Mouse (Mus musculus) embryonic facial prominence, embryonic 10.5 days (tissue): ENCODE data around the gene Rab9. TPM values are rescaled to one million over a fixed set of nuclear protein-coding genes. Genes with fewer than 3 reads are reported as not detected.

Experiments used
- DNase-seq: peaks from one replicate; pipeline ENCODE4 v3.0.0-alpha.2; 2017; ENCODE audit warnings: low spot score
- H3K27ac ChIP-seq: fragments of 300-500 bp; sonication (generic); replicated peaks from 2 replicates; pipeline ENCODE4 v1.5.1; 2016; ENCODE audit warnings: mild to moderate bottlenecking
- H3K27me3 ChIP-seq: fragments of 300-500 bp; sonication (generic); replicated peaks from 2 replicates; pipeline ENCODE4 v1.6.1; 2016; ENCODE audit warnings: low read depth, mild to moderate bottlenecking; ENCODE audit not compliant: poor library complexity, severe bottlenecking
- H3K36me3 ChIP-seq: fragments of 300-500 bp; sonication (generic); replicated peaks from 2 replicates; pipeline ENCODE4 v1.6.1; 2016; ENCODE audit warnings: mild to moderate bottlenecking, moderate library complexity
- H3K4me1 ChIP-seq: fragments of 300-500 bp; sonication (generic); 2 replicates; pipeline ENCODE4 v1.6.1; 2016
- H3K4me3 ChIP-seq: fragments of 300-500 bp; sonication (generic); 2 replicates; pipeline ENCODE4 v1.5.1; 2016; ENCODE audit warnings: mild to moderate bottlenecking, moderate library complexity
- H3K9me3 ChIP-seq: fragments of 300-500 bp; sonication (generic); 2 replicates; pipeline ENCODE4 v1.6.1; 2016; ENCODE audit warnings: mild to moderate bottlenecking
- WGBS: fragments of 180-500 bp; shearing (Covaris S2); methylation state at CpG from one replicate; pipeline ENCODE4 v1.1.7; 2016; 5-methylcytosine and 5-hydroxymethylcytosine counted together
- polyA plus RNA-seq: library from polyadenylated mRNA; unstranded; fragments of >200 nt; fragmentation: Nextera tagmentation; extraction: Ambion mirVana; gene quantifications from 2 replicates; pipeline ENCODE4 v1.2.1, GENCODE M21; 2016

Rab9 gene
- polyA plus RNA-seq, 1 experiment from 2014 or later, result 45.7 TPM

DNA sequence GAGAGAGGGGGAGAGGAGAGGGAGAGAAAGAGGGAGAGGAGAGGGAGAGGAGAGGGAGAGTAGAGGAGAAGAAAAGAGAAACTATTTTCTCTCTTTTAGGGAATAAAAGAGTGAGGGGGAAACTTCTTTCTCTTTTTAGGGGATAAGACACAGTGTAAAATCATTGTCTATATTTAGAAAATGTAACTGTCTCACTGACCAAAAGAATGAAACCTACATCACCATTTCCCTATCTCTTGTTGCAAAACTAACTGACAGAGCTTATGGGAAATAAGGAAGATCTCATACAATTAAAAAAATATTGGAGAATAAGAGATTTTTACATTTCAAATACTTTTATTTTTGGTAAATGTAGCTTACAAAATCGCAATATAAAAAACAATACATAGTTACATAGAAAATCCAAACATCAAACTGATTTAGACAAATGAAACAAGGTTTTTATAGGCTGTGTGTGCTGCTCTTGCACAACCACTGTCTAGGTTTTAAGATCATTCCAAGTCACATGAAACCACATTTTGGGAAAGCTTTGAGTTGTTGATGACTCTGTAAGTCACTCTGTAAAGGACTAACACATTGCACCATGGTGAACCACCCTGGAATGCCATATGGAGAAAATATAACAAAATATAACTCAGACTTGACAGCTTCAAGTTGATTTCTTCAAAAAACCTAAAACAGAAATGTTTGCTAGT, 20.0 kb upstream of the Rab9 start:
- DNase-seq, result no peak
- Histone ChIP-seq H3K4me1 (no peaks in the 10 kb centered on the region), H3K27ac (no peak overlapping the region), H3K9me3 (no peaks in the 10 kb centered on the region), H3K27me3 (peaks cover 44% of the 10 kb centered on the region), H3K36me3 (peaks cover 9% of the 10 kb centered on the region; the same call in 1 of the 2 replicates), H3K4me3 (no peak overlapping the region)
- 79% methylated on average over 1 of the region's 1 CpGs for WGBS

DNA sequence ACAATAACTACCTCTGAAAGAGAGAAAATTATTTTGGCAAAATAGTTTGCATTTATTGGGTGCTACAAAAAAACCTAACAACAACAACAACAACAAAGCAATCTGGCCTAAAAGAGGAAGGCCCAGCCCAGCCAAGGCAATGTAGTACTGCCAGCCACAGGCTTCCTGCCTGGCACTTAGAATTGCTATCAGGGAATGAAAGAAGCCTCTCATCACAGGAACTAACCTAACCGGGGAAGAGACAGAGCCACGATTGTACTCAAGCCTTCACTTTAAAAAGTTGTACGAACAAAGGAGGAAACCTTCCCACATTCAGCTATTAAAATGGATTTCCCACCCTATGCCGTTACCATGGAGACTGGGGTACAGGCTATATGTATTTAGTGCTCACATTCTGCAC, 18.1 kb upstream of the Rab9 start:
- Histone ChIP-seq H3K9me3 (no peaks in the 10 kb centered on the region), H3K27me3 (peaks cover 40% of the 10 kb centered on the region), H3K4me3 (no peak overlapping the region), H3K4me1 (no peaks in the 10 kb centered on the region), H3K27ac (no peak overlapping the region), H3K36me3 (peaks cover 2% of the 10 kb centered on the region; the same call in 1 of the 2 replicates)
- DNase-seq, result no peak
- WGBS, result 51% methylated on average over 4 of the region's 4 CpGs

DNA sequence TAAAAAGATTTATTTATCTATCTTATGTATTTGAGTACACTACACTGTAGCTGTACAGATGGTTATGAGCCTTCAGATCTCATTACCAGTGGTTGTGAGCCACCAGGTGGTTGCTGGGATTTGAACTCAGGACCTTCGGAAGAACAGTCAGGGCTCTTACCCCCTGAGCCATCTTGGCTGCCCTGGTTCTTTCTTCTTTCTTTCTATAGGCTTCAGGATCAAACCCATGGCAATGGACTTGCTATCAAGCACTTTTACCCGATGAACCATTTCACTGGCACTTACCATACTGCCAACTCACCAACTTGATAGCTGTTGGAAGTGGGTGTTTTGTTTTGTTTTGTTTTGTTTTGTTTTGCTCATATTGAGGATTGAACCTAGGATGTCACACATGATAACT, 15.4 kb upstream of the Rab9 start:
- 86% methylated on average over 2 of the region's 2 CpGs for WGBS
- Histone ChIP-seq H3K27me3 (peaks cover 24% of the 10 kb centered on the region), H3K4me3 (no peak overlapping the region), H3K9me3 (no peaks in the 10 kb centered on the region), H3K27ac (no peak overlapping the region), H3K4me1 (no peaks in the 10 kb centered on the region), H3K36me3 (no peaks in the 10 kb centered on the region)
- no peak for DNase-seq

DNA sequence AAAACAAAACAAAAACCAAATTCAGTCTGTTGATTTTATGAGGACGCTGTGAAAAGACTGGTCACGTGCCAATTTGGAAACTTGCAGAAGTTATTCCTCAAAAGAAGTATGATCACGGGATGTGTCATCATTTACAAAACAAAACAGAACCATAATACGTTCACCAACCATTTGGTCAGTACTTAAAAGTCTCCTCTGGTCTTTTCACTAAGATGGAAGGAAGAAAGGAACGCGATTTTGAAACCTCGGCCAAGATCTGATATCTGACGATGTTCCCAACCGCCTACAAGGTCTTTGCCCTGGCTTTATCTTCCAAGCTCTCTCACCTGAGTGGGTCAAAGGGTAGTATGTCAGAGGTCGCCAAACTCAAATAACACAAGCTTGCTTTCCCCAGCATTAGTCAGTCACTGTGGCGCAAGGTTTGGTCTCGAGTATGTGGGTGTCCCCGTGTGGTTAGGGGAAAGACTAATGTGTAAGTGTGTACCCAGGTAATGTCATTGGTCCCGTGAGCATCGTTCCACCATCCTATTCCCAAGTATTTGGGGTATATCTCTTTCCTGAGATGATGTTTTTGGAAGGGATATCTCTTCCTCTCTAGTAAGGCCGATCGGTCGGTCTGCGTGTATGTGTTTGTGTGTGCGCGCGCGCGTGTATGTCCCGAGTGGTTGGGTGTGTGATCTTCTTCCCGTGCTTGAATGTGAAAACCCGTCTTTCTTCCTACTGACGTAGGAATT, 869 bp downstream of the Rab9 start:
- WGBS, result 23% methylated on average over 28 of the region's 28 CpGs
- Histone ChIP-seq H3K9me3 (0 out of 2 replicates have a peak, but pooled peaks cover 2% of the 10 kb centered on the region), H3K27ac (peak overlapping the region; percentile 92), H3K4me3 (peak overlapping the region; percentile 70), H3K4me1 (no peaks in the 10 kb centered on the region; the same call in 1 of the 2 replicates), H3K36me3 (peaks cover 18% of the 10 kb centered on the region), H3K27me3 (peaks cover 66% of the 10 kb centered on the region)
- DNase-seq, result peak; percentile 15

DNA sequence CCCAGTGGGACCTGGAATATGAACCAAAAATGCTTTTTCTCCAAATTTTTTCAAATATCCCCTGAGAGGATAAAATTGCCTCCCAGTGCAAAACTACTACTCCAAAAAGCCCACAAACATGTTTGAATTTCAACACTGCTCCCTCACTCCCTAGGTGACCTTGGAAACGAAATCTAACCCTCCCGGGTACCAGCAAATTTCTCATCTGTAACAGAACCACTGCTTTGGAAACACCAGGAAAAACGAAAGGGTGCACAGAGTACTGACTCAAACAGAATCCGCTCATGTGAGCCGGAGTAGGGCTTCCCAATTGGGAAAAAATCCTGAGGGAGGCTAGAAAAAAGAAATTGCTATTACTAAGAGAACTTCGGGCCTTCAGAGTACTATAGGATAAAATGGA, 2.3 kb downstream of the Rab9 start:
- no peaks in the 10 kb centered on the region; the same call in 1 of the 2 replicates for H3K4me1 ChIP-seq
- peaks cover 20% of the 10 kb centered on the region for H3K36me3 ChIP-seq
- peaks cover 65% of the 10 kb centered on the region for H3K27me3 ChIP-seq
- WGBS, result 74% methylated on average over 6 of the region's 6 CpGs
- no peak overlapping the region for H3K27ac ChIP-seq
- DNase-seq, result no peak
- H3K4me3 ChIP-seq, result peak overlapping the region; percentile 70; the same call in 1 of the 2 replicates
- 0 out of 2 replicates have a peak, but pooled peaks cover 2% of the 10 kb centered on the region for H3K9me3 ChIP-seq

DNA sequence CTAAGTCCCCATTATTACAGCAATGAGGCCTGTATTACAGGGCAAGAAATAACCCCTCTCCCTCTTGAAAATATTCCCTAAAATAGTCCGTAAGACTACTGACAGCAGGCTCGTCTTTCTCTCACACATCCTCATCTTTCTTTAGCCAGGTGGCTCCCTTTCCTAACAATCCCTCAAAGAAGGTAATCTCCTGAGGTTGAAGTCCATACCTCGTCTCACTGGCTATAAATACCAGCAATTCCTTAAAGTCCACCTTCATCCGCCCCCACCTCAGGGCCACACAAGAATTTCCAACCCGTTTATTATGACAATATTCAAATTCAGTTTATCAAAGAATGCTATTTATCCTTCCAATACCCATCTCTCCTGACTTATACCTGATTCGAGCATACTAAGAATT, 7.1 kb downstream of the Rab9 start:
- Histone ChIP-seq H3K4me3 (no peak overlapping the region), H3K36me3 (peaks cover 48% of the 10 kb centered on the region), H3K27ac (no peak overlapping the region), H3K9me3 (no peaks in the 10 kb centered on the region), H3K27me3 (peaks cover 79% of the 10 kb centered on the region), H3K4me1 (no peaks in the 10 kb centered on the region; the same call in 1 of the 2 replicates)
- WGBS, result 87% methylated on average over 6 of the region's 6 CpGs
- no peak for DNase-seq

DNA sequence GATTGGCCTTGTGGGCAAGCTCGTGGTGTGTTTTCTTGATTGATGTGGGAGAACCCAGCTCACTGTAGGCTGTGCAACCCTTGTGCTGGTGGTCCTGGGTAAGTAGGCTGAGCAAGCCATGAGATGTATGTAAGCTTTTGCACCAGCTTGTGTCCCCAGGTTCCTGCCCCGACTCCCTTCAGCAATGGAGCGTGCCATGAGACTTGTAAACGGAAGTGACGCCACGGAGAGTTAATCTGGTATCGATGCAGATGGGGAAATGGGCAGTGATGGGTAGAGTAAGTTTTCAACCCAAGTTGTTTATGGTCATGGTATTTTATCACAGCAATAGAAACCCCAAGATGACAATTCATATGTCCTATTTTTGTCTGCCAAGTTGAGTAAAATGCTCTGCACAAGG, 11.3 kb downstream of the Rab9 start:
- 0 out of 2 replicates have a peak, but pooled peaks cover 4% of the 10 kb centered on the region for H3K4me1 ChIP-seq
- 93% methylated on average over 7 of the region's 7 CpGs for WGBS
- peaks cover 30% of the 10 kb centered on the region for H3K36me3 ChIP-seq
- H3K4me3 ChIP-seq, result no peak overlapping the region
- DNase-seq, result no peak
- no peak overlapping the region for H3K27ac ChIP-seq
- no peaks in the 10 kb centered on the region for H3K9me3 ChIP-seq
- H3K27me3 ChIP-seq, result peaks cover 59% of the 10 kb centered on the region

DNA sequence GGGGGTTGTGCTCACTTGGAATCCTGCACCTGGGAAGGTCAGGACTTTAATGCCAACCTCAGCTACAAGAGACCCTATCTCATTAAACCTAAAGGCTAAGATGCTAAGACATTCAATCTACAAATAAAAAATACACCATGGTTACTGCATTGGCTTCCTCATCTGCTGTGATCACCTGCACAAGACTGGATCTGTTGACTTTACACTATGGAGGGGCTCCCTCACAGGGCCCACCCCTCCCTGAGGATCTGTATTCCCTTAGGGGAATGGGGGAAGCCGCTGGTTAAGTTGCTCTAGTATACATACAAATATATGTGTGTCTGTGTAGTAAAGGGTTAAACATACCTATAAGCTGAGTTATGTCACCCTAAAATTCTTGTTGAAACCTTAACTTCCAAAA, 24.1 kb downstream of the Rab9 start:
- H3K27me3 ChIP-seq, result peaks cover 39% of the 10 kb centered on the region
- H3K4me1 ChIP-seq, result no peaks in the 10 kb centered on the region
- 97% methylated on average over 1 of the region's 1 CpGs for WGBS
- peaks cover 39% of the 10 kb centered on the region for H3K36me3 ChIP-seq
- H3K4me3 ChIP-seq, result no peak overlapping the region
- no peak overlapping the region for H3K27ac ChIP-seq
- DNase-seq, result no peak
- no peaks in the 10 kb centered on the region for H3K9me3 ChIP-seq

DNA sequence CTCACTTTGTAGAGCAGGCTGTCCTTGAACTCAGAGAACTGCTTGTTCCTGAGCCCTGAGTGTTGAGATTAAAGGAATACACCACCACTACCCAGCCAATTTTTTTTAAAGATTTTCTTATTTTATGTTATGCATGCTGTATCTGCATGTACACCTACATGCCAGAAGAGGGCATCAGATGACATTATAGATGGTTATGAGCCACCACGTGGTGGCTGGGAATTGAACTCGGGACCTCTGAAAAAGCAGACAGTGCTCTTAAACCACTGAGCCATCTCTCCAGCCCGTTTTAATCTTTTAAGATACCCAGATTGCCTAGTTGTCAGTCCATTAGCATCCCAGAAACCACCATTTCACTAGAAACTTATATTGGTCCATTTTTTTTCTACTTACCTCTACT, 25.3 kb downstream of the Rab9 start:
- Histone ChIP-seq H3K9me3 (no peaks in the 10 kb centered on the region), H3K4me3 (no peak overlapping the region), H3K4me1 (no peaks in the 10 kb centered on the region), H3K27ac (no peak overlapping the region), H3K36me3 (peaks cover 38% of the 10 kb centered on the region), H3K27me3 (peaks cover 44% of the 10 kb centered on the region)
- WGBS, result 73% methylated on average over 3 of the region's 3 CpGs
- DNase-seq, result no peak

DNA sequence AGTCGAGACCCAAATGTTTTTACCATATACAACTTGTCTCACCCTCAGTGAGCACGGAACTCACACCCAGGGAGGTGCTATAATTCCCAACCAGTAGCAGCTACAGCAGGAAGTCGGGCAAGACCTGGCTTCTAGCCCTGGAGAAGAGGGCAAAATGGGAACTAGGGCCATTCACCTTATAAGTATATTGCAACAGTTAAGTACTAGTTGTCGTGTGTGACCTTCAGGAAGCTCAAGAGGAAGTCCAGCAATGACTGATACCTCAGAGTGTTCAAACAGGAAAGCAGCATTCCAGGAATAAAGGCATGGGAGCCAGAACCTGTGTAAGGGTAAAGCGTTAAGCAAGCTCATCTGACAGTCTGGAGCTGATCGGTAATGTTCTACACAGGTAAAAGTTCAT, 26.1 kb downstream of the Rab9 start:
- H3K4me3 ChIP-seq, result no peak overlapping the region
- H3K36me3 ChIP-seq, result peaks cover 38% of the 10 kb centered on the region
- H3K27ac ChIP-seq, result no peak overlapping the region
- H3K27me3 ChIP-seq, result peaks cover 45% of the 10 kb centered on the region
- no peak for DNase-seq
- WGBS, result 84% methylated on average over 6 of the region's 6 CpGs
- H3K4me1 ChIP-seq, result no peaks in the 10 kb centered on the region
- H3K9me3 ChIP-seq, result no peaks in the 10 kb centered on the region

DNA sequence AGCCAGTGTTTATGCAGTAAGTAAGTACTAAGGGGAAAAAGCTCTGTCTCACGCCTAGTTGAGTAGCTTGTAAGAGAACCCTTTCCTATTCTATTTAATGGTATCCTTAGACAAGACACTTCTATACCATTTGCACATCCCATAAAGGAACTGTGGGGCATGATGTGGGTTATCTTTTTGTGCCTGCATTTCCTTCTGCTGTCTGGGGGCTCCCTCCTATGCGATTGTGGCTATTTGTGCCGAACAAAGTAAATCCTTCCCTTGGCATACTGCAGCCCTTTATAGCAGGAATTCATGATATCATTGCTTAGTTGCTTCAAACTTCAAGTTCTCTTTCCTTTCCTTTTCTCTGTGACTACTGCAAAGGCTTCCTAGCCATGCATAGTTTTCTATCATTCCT, 35.1 kb downstream of the Rab9 start:
- H3K27me3 ChIP-seq, result peaks cover 83% of the 10 kb centered on the region
- H3K4me3 ChIP-seq, result no peak overlapping the region
- DNase-seq, result no peak
- no peaks in the 10 kb centered on the region for H3K9me3 ChIP-seq
- no peak overlapping the region for H3K27ac ChIP-seq
- 93% methylated on average over 3 of the region's 3 CpGs for WGBS
- H3K4me1 ChIP-seq, result peaks cover 4% of the 10 kb centered on the region; the same call in 1 of the 2 replicates
- no peaks in the 10 kb centered on the region for H3K36me3 ChIP-seq

DNA sequence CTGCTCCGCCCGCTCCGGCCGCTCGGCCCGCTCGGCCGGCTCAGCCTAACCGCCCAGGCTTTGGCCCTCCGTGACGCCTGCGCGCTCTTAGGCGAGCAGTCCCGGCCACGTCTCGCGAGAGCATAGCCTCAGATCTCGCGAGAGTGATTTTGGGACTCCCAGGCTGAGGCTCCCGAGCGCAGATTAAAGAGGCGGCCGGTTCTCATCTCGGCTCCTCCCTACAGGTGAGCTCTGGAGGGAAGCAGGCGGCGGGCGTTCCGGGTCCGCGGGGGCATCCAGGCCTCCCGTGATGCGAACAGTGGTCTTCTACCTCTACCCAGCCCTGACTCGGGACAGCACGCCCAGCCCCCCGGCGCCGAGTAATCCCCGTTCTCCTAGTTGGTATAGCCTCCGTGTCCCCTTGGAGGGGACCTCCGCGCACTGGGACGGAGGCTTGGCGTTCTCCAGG, 39.0 kb downstream of the Rab9 start, which contains the start of gene Ofd1:
TSS of gene Ofd1 (minus strand) at position 89 of the 448 bp plus-strand sequence.
- peak within 1 kb of the TSS; percentile 90 for H3K27ac ChIP-seq
- no peaks in the 10 kb centered on the region for H3K36me3 ChIP-seq
- DNase-seq, result peak; percentile 87
- H3K4me1 ChIP-seq, result peaks cover 4% of the 10 kb centered on the region; the same call in 1 of the 2 replicates
- WGBS, result 19% methylated on average over 44 of the region's 44 CpGs
- peaks cover 95% of the 10 kb centered on the region for H3K27me3 ChIP-seq
- peak within 1 kb of the TSS; percentile 68 for H3K4me3 ChIP-seq
- no peaks in the 10 kb centered on the region for H3K9me3 ChIP-seq
